Mouse (Mus musculus) liver, adult 10 weeks (tissue): ENCODE measurements around the gene Slc18a3. TPM values are rescaled to one million over a fixed set of nuclear protein-coding genes. Genes with fewer than 3 reads are reported as not detected.

Source experiments
- polyA plus RNA-seq: library from polyadenylated mRNA; stranded (reverse); fragments of 350-450 nt; fragmentation: Illumina TruSeq; extraction: RNeasy Lipid Tissue Mini Kit (QIAGEN cat#74804); gene quantifications from one replicate; pipeline ENCODE4 v1.2.3, GENCODE M21; 2014; ENCODE audit warnings: low read depth, low replicate concordance

The Slc18a3 gene
- not detected for polyA plus RNA-seq

DNA sequence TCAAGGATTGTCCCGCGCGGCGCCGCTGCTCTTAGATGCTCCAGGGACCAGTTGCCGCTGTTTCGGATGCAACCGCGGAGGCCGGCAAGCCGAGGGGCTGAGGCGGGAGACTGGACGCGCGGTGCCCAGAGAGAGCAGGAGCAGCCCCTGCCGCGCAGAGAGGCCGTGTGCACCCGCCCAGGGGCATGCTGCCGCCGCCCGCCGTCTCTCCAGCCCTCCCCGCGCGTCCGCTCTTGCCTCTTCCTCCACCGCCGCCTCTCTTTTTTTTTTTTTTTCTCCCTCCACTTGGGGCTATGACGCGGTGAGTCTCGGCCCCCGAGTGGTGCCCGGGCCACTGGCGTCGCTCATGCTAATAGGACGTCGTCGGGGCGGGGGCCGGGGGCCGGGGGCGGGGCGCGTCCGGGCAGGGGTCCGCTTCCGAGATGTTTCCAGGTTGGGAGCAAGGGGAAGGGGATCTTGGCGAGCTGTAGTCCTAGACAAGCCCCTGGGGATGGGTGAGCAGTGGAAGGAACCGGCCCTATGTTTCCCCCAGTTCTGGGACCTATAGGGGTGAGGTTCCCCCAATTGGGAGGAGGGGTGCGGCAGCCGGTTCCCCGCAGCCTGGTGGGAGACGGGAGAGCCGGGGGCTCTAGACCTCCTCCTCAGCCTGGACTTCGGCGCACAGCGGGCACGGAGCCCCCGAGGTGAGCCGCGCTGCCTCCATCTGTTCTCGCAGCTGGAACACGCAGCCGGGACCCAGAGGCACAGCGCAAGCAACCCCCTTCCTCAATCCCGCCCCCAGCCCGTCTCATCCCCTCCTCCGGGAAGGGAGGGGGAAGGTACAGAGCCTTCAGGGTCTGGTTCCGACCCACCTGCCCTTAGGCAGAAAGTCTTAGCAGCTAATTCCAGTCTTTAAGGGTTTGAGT lies at the start of gene Slc18a3:
Slc18a3 (minus strand) TSS at position 250 of the 905 bp plus-strand sequence.

DNA sequence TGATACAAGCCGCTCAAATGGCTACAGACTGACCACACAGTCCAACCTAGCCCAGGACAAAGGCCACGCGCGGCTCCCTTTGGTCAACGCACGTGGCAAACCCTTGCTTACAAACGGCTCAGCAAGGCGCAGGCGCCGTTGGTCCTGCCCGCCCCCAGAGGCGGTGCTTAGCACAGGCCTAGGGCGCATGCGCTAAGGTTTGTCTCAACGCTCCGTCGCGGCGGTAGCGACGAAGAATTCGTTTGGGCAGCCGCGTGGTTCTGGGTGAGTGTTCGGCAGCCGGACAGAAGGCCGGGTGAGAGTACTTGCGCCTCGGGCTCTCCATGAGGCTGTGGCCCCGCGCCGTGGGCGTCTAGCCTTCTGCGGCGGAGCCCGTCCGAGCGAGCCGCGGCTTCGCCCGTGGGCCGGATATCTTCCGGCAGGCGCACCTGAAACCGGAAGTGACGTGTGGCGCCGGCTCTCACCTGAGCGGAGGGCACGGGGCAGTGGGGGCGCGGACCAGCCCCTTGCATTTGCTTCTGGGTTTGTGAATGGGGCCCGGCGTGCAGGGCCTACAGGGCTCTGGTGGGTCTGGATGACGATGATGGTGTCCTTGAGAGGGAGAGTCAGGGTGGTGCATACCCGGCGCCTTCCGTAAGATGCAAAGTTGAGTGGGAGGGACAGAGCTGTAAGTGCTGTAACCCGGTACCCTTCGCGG lies 48.8 kb upstream of the Slc18a3 start, which contains the start of gene Ercc6:
Ercc6 (plus strand) TSS at position 186 of the 697 bp plus-strand sequence.

DNA sequence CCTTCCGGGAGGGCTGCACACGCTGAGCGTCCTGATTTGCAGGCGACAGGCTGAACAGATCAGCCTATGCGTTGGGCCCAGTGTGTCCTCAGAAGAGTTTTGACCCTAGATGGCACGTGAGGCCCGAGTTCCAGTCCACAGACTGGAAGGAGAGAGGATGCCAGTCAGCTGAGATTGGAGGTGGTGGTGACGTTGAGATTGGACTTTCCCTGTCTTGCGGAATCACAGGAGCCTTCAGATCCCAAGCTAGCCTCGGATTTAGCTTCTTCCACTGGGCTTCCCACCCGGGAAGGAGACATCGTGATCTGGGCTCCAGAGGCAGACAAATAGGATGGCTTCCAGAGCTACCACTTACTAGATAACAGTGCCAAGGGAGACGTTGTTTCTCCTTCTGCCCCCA lies 1.2 kb upstream of the Slc18a3 start, which contains the start of gene Chat:
Chat (minus strand) TSS at position 101 of the 400 bp plus-strand sequence.

Other genes starting within 250 kb of the Slc18a3 start
- not detected for gene Ogdhl, start 142.8 kb downstream of the Slc18a3 start, polyA plus RNA-seq
- gene 1700024G13Rik, start 76.5 kb downstream of the Slc18a3 start, polyA plus RNA-seq: not detected
- gene Chat, start 1.1 kb upstream of the Slc18a3 start, polyA plus RNA-seq: not detected
- 4.1 TPM for gene Ercc6, start 48.7 kb upstream of the Slc18a3 start, polyA plus RNA-seq
- not detected for gene Prrxl1, start 134.6 kb upstream of the Slc18a3 start, polyA plus RNA-seq
- gene 3425401B19Rik, start 220.4 kb upstream of the Slc18a3 start, polyA plus RNA-seq: not detected